Mouse (Mus musculus): ENCODE data around the gene Veph1. TPM values are rescaled to one million over a fixed set of nuclear protein-coding genes. Genes with fewer than 3 reads are reported as not detected.

Gene Veph1
- total RNA-seq (2021) = under 1 TPM in 1 of 2 experiments, not detected in 1; 0.11 TPM
- long read RNA-seq, experiment 1, partial matches to known transcripts = 0 of 13 reads
- long read RNA-seq, experiment 1, other reads (novel, unspliced or antisense) = 13 of 13 reads
- long read RNA-seq, experiment 2, partial matches to known transcripts = 0 of 9 reads
- long read RNA-seq, experiment 2, other reads (novel, unspliced or antisense) = 9 of 9 reads

DNA sequence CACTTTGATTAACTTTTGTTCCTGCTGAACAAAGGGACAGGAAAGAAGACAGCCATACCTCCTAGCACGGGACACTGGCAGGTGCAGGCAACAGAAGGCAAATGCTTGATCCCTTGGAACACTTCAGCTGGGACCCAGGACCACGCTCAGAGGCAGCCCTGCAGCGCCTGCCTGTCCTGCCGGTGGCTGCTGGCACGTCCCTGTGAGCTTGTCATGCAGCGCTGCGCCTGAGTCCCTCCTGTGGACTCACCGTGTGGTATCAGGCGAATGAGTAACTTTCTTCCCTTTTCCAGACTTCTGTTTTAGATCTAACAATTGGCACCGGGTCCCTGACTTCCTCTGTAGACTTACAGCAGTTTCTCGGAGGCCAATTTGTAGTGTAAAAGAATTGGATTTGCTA, at the start of gene Veph1:
Veph1 (minus strand) TSS at position 293 of the 400 bp plus-strand sequence.
- no peak for DNase-seq
- intact Hi-C loops (cut with DNase I; ENCODE audit: low total_unique reads) = no loop called here

DNA sequence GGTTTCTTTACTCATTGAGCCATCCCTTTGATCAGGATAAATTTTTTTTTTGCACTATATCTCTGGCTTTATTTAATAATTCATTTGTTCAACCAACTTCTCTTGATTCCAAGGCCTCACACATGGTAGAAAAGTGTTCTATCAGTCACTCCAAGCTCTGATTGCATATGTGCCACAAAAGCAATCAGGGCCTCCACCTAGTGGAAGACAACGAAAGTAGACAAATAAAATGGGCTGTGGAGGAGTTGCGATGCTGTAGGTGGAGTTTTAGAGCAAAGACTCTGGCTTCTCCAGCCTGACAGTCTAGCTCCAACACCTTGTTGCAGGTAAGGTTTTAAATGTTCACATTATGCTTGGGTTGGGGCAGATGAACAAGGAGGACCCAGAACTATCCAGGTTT, 44.1 kb upstream of the Veph1 start:
- intact Hi-C loops (cut with DNase I; ENCODE audit: low total_unique reads) = no loop called here

DNA sequence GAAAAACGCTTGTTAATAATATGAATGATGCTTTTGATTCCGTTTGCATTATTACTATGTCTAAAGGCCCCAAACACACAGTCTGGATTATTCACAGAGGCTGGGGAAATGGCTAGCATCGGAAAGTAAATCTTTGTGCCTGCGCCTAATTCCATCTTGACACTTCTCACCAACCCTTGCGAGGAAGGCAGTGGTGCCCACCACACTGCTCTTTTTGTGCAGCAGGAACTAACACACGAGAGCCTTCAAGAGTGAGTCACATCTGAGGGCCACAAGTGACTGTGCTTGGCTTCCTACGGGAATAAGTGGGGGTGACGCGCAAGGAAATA, 35.7 kb upstream of the Veph1 start:
- intact Hi-C loops (cut with DNase I; ENCODE audit: low total_unique reads) = loop anchor here (10.0 kb wide), 2 partner anchors 932 to 1012 kb away; no protein-coding TSS in a partner anchor

More for the DNA sequence above, 44.1 kb upstream of the Veph1 start:
- DNase-seq = no peak

GRCm38 (mm10) chr3:66331592-66332400, 35.2 kb upstream of the Veph1 start:
- DNase-seq = peak; percentile 57

More for the DNA sequence above, 35.7 kb upstream of the Veph1 start:
- no peak for DNase-seq

GRCm38 (mm10) chr3:66330896-66331579, 34.4 kb upstream of the Veph1 start:
- intact Hi-C loops (cut with DNase I; ENCODE audit: low total_unique reads) = loop anchor here (10.0 kb wide), 2 partner anchors 934 to 1014 kb away; no protein-coding TSS in a partner anchor

More at GRCm38 (mm10) chr3:66331592-66332400, 35.2 kb upstream of the Veph1 start:
- intact Hi-C loops (cut with DNase I; ENCODE audit: low total_unique reads) = loop anchor here (10.0 kb wide), 2 partner anchors 933 to 1013 kb away; no protein-coding TSS in a partner anchor

GRCm38 (mm10) chr3:66325962-66326834, 29.6 kb upstream of the Veph1 start:
- DNase-seq = no peak
- intact Hi-C loops (cut with DNase I; ENCODE audit: low total_unique reads) = no loop called here

More at GRCm38 (mm10) chr3:66330896-66331579, 34.4 kb upstream of the Veph1 start:
- DNase-seq = no peak

- intact Hi-C loops (cut with DNase I; ENCODE audit: low total_unique reads) = no loop called here
- no peak for DNase-seq
These were observed 28.9 kb upstream of the Veph1 start for GRCm38 (mm10) chr3:66325486-66325951.

DNA sequence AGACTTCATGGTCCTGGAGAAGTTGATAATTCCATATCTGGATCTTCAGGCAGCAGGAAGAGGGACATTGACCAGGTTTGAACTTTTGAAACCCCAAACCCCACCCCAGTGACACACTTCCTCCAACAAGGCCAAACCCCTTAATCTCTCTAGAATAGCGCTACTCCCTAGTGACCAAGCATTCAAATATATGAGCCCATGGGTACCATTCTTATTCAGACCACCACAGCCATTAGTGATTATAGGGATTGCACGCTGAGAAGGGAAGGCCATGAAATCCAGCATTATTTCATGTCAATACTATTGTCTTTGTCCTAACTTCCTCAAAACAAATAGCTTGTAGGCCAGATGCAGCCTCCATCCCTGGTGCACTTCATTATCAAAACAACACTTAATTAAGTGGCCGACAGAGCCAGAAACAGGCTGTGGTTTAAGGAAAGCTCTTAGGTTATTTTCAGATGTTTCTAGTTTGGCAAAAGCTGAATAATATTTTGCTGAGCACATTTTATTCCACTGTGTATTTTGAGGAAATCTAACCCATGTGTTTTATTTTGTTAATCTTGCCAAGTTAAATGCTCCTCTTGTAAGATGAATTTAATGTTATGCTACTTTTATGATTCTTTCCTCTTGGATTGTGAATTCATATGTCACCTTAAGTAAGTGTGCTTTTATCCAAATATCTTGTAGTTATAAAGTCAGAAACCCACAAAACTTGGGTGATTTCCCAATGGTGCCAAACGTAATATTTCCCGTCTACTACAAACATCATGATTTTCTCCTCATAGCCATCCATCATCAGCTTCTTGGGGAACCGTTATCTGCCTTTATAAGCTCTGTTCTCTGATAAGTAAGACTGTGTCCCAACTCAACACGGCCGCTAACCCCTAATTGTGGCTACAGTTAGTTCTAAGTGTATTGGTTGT, 18.4 kb upstream of the Veph1 start:
- no peak for DNase-seq
- intact Hi-C loops (cut with DNase I; ENCODE audit: low total_unique reads) = no loop called here

DNA sequence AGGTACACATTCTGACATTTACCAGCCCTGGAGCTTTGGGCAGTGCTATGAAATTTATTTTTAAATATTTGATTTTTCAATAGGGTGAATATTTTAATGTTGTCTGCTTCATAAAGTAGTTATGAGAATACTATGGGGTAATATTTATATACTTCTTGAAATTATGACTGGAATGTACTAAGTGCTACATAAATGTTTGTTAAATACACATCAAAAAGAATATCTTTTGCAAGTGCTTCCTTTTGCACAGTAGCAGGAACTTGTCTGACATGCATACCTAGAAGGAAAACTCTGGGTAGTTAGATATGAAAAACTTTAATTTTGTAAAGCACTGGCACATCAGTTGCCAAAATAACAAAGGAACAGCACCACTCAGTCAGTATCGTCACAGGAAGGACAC, 13.9 kb upstream of the Veph1 start:
- no peak for DNase-seq
- intact Hi-C loops (cut with DNase I; ENCODE audit: low total_unique reads) = no loop called here

GRCm38 (mm10) chr3:66309531-66309930, 12.9 kb upstream of the Veph1 start:
- DNase-seq = no peak
- intact Hi-C loops (cut with DNase I; ENCODE audit: low total_unique reads) = no loop called here

DNA sequence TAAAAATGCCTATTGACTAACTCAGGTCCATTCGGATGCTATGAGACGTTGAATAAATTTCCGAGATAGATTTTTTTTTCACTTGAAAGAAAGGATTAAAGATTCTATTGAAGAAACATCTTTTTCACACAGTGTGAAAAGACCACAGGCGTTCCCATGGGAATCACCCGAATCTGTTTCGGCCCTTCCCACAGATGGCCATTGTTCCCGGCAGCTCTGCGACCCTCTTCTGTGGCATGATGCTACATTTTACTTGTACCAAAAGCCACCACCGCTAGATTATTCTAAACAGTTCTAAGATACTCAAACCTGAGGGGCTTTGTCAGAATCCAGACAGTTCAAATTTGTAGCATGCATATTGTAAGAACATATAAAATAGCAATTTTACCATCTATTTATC, 1.4 kb downstream of the Veph1 start:
- intact Hi-C loops (cut with DNase I; ENCODE audit: low total_unique reads) = no loop called here
- no peak for DNase-seq

- no peak for DNase-seq
- intact Hi-C loops (cut with DNase I; ENCODE audit: low total_unique reads) = no loop called here
These were observed 1.9 kb downstream of the Veph1 start for GRCm38 (mm10) chr3:66294729-66295128.

DNA sequence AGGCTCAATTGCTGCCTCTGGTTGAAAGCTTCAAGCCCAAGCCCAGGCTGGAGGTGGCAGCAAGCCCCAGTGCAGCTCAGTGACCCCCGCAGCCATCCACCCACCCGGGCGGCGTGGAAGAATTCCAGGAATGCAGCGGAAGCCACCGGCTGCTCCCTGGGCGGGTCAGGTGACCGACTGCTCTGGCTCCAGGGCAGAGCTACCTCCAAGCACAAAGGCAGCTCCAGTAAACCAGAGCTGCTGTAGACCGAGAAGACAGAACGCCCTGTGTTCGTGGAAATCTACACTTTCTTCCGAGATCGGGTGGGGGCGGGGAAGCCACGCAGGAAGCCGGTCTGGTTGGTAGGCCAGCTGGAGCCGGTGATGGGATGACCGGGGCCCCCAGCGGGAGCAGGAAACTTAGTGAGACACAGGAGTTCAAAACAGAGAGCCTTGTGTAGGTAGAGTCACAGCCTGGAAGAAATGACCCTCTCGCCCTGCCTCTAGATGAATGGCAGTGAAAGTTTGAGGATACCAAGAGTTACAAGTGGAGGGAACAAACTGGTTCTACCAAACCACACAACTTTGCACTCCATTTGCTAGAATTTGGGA, 4.2 kb downstream of the Veph1 start:
- intact Hi-C loops (cut with DNase I; ENCODE audit: low total_unique reads) = no loop called here
- DNase-seq = peak; percentile 31

DNA sequence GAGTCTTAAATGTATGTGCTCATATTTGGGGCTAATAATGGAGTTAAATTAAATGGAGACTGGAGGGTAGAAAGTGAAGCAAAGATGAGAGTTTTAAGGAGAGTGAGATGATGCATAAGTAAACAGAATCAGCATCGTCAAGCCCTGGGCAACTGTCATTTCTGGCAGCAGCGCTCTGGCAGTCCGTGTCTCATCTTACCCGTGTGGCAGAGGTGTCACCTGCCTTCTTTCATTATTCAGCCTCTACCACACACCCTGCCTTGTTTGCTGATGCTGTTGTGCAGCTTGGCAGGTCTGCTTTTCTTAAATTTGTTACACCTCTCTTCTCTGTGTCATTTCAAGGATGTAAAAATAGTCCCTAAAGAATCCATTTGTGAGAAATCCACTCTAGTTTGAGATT, 33.4 kb downstream of the Veph1 start:
- intact Hi-C loops (cut with DNase I; ENCODE audit: low total_unique reads) = no loop called here
- no peak for DNase-seq

DNA sequence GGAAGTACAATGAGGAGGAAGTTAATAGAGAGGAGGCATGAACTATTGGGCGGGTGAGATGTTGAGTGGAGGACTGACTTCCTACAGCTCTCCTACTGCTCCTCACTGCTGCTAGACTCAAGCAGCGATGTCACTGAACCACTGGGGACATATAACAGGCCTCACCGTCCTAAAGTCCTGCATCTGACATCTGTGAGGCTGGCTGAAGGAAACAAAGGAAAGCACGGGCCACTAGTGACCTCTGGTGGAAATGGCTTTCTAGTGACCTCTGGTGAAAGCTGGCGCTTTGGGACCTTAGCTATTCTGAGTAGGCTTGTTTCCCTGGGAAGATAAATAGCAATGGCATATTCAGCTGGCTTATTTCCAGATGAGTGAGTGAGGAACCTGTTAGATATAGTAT, 34.3 kb downstream of the Veph1 start:
- intact Hi-C loops (cut with DNase I; ENCODE audit: low total_unique reads) = no loop called here
- peak; percentile 6 for DNase-seq

DNA sequence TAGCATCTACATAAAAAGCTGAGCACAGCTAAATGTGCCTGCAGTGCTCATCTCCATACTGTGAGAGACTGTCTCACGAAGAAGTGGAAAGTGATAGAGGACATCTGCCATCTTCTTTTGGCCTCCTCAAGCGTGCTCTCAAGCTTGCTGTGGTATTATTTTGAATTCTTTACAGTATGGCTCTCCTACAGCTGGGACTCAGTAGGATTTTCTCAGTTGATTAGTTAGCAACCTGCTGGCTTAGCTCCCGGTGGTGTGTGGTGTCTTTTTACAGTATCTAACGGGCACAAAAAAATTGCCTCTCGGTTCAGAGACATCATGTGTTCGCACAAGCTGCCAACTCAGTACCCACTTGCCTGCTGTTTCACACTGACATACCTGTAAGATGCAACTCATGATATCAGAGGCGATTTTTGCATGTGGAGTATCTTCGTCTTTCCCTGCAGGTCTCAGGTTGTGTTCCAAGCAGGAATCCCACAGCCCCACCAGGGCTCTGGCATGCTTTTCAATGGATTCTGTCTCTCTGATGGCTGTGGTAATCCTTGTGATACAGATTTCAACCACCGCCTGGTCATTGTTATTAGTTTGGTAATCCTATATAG, 42.0 kb downstream of the Veph1 start:
- intact Hi-C loops (cut with DNase I; ENCODE audit: low total_unique reads) = no loop called here
- DNase-seq = no peak

GRCm38 (mm10) chr3:66251842-66252241, 44.8 kb downstream of the Veph1 start:
- no peak for DNase-seq
- intact Hi-C loops (cut with DNase I; ENCODE audit: low total_unique reads) = no loop called here
